Mouse (Mus musculus) gastrocnemius, postnatal 14 days (tissue): ENCODE measurements around the gene Clasp2. TPM values are rescaled to one million over a fixed set of nuclear protein-coding genes. Genes with fewer than 3 reads are reported as not detected.

Experiments used
- DNase-seq: peaks from one replicate; pipeline ENCODE4 v3.0.0; 2021; ENCODE audit warnings: mixed read lengths
- intact Hi-C: fragments of 180-260 bp; cut with DNase I; formaldehyde crosslinking; loops from one replicate; pipeline ENCODE4 v1.15.1; 2025; ENCODE audit warnings: low total_unique reads
- total RNA-seq, 2 experiments: library from RNA; stranded (reverse); gene quantifications; 2 replicates each; pipeline ENCODE4 v1.2.3; 2021

Clasp2 gene
- total RNA-seq, 2 experiments from 2014 or later = 39.5 to 44.5 TPM

GRCm38 (mm10) chr9:113811327-113811726 lies 70.1 kb downstream of the Clasp2 start:
- no peak for DNase-seq
- intact Hi-C loops = no loop called here

GRCm38 (mm10) chr9:113811957-113812670 lies 70.8 kb downstream of the Clasp2 start:
- intact Hi-C loops = no loop called here
- no peak for DNase-seq

GRCm38 (mm10) chr9:113812671-113813001 lies 71.4 kb downstream of the Clasp2 start:
- intact Hi-C loops = no loop called here

GRCm38 (mm10) chr9:113813086-113813485 lies 71.8 kb downstream of the Clasp2 start:
- intact Hi-C loops = no loop called here
- DNase-seq = no peak

More at GRCm38 (mm10) chr9:113812671-113813001, 71.4 kb downstream of the Clasp2 start:
- no peak for DNase-seq

GRCm38 (mm10) chr9:113815836-113816235 lies 74.6 kb downstream of the Clasp2 start:
- no peak for DNase-seq
- intact Hi-C loops = no loop called here

GRCm38 (mm10) chr9:113822150-113822549 lies 80.9 kb downstream of the Clasp2 start:
- DNase-seq = no peak
- intact Hi-C loops = no loop called here

- intact Hi-C loops = no loop called here
- no peak for DNase-seq
Observed at GRCm38 (mm10) chr9:113828719-113829118, 87.4 kb downstream of the Clasp2 start.

- intact Hi-C loops = no loop called here
- no peak for DNase-seq
Observed at GRCm38 (mm10) chr9:113830219-113830618, 88.9 kb downstream of the Clasp2 start.

GRCm38 (mm10) chr9:113833481-113833880 lies 92.2 kb downstream of the Clasp2 start:
- DNase-seq = no peak
- intact Hi-C loops = no loop called here

- no peak for DNase-seq
- intact Hi-C loops = no loop called here
Observed at GRCm38 (mm10) chr9:113837001-113837400, 95.7 kb downstream of the Clasp2 start.

- no peak for DNase-seq
- intact Hi-C loops = no loop called here
Observed at GRCm38 (mm10) chr9:113837461-113837860, 96.2 kb downstream of the Clasp2 start.

- intact Hi-C loops = no loop called here
Observed at GRCm38 (mm10) chr9:113844029-113844428, 102.8 kb downstream of the Clasp2 start.

GRCm38 (mm10) chr9:113855441-113855840 lies 114.2 kb downstream of the Clasp2 start:
- intact Hi-C loops = no loop called here
- no peak for DNase-seq

More at GRCm38 (mm10) chr9:113844029-113844428, 102.8 kb downstream of the Clasp2 start:
- no peak for DNase-seq

GRCm38 (mm10) chr9:113857281-113857928 lies 116.1 kb downstream of the Clasp2 start:
- intact Hi-C loops = no loop called here
- no peak for DNase-seq

- DNase-seq = no peak
- intact Hi-C loops = no loop called here
Observed at GRCm38 (mm10) chr9:113857929-113858440, 116.7 kb downstream of the Clasp2 start.

- DNase-seq = no peak
- intact Hi-C loops = no loop called here
Observed at GRCm38 (mm10) chr9:113859420-113859819, 118.1 kb downstream of the Clasp2 start.

GRCm38 (mm10) chr9:113863370-113863999 lies 122.2 kb downstream of the Clasp2 start:
- intact Hi-C loops = no loop called here
- no peak for DNase-seq

- intact Hi-C loops = no loop called here
- no peak for DNase-seq
Observed at GRCm38 (mm10) chr9:113867951-113868350, 126.7 kb downstream of the Clasp2 start.

GRCm38 (mm10) chr9:113894903-113895302 lies 153.6 kb downstream of the Clasp2 start:
- intact Hi-C loops = no loop called here
- no peak for DNase-seq

GRCm38 (mm10) chr9:113903136-113903535 lies 161.9 kb downstream of the Clasp2 start:
- intact Hi-C loops = loop anchor here (10.0 kb wide), 1 partner anchor 158 kb away; the partner anchor contains the start of gene Clasp2
- no peak for DNase-seq
